Mouse (Mus musculus) stomach, embryonic 14.5 days (tissue): ENCODE data around the gene Med11. TPM values are rescaled to one million over a fixed set of nuclear protein-coding genes. Genes with fewer than 3 reads are reported as not detected.
"Not testable (repeated sequence)": the region's sequence is repeated elsewhere in the genome, so short reads cannot be mapped to it uniquely, and the experiment has no call there.

Experiments
- ATAC-seq: fragments of 200-750 bp; cut with Nextera tagmentation; 2 replicates; pipeline ENCODE4 v1.8.0; 2017; ENCODE audit warnings: low read depth, moderate TSS enrichment; ENCODE audit not compliant: insufficient number of reproducible peaks, insufficient read depth, low FRiP score
- H3K27ac ChIP-seq: fragments of 300-500 bp; sonication (generic); 2 replicates; pipeline ENCODE4 v1.5.1; 2014; ENCODE audit warnings: mild to moderate bottlenecking, low read length, moderate library complexity, mixed read lengths
- H3K27me3 ChIP-seq: fragments of 300-500 bp; sonication (generic); 2 replicates; pipeline ENCODE4 v1.6.1; 2014; ENCODE audit warnings: low read length, control low read depth, mixed read lengths; ENCODE audit not compliant: control insufficient read depth, insufficient read depth
- H3K36me3 ChIP-seq: fragments of 300-500 bp; sonication (generic); 2 replicates; pipeline ENCODE4 v1.6.1; 2014; ENCODE audit warnings: mild to moderate bottlenecking, control low read depth, low read length, moderate library complexity, mixed read lengths; ENCODE audit not compliant: control insufficient read depth, insufficient read depth
- H3K4me1 ChIP-seq: fragments of 300-500 bp; sonication (generic); 2 replicates; pipeline ENCODE4 v1.6.1; 2014; ENCODE audit warnings: low read length, control low read depth, mixed read lengths; ENCODE audit not compliant: control insufficient read depth, insufficient read depth
- H3K4me2 ChIP-seq: fragments of 300-500 bp; sonication (generic); replicated peaks from 2 replicates; pipeline ENCODE4 v1.6.1; 2014; ENCODE audit warnings: low read depth, low read length, control low read depth
- H3K4me3 ChIP-seq: fragments of 300-500 bp; sonication (generic); 2 replicates; pipeline ENCODE4 v1.5.1; 2014; ENCODE audit warnings: low read depth, low read length, control low read depth
- H3K9ac ChIP-seq: fragments of 300-500 bp; sonication (generic); replicated peaks from 2 replicates; pipeline ENCODE4 v1.6.1; 2014; ENCODE audit warnings: low read depth, mild to moderate bottlenecking, control low read depth, low read length, moderate library complexity, mixed read lengths
- H3K9me3 ChIP-seq: fragments of 300-500 bp; sonication (generic); 2 replicates; pipeline ENCODE4 v1.6.1; 2016; ENCODE audit warnings: low read depth, low read length, control low read depth; ENCODE audit not compliant: control insufficient read depth
- WGBS: fragments of 180-500 bp; shearing (Covaris S2); extraction: QIAGEN DNeasy Blood & Tissue Kit; methylation state at CpG from one replicate; pipeline ENCODE4 v1.1.7; 2014; 5-methylcytosine and 5-hydroxymethylcytosine counted together
- polyA plus RNA-seq: library from polyadenylated mRNA; unstranded; fragments of >200 nt; fragmentation: Nextera tagmentation; extraction: Ambion mirVana; gene quantifications from 2 replicates; pipeline ENCODE4 v1.2.1, GENCODE M21; 2014

The Med11 gene
- polyA plus RNA-seq, 1 experiment from 2014 or later = 49.8 TPM

DNA sequence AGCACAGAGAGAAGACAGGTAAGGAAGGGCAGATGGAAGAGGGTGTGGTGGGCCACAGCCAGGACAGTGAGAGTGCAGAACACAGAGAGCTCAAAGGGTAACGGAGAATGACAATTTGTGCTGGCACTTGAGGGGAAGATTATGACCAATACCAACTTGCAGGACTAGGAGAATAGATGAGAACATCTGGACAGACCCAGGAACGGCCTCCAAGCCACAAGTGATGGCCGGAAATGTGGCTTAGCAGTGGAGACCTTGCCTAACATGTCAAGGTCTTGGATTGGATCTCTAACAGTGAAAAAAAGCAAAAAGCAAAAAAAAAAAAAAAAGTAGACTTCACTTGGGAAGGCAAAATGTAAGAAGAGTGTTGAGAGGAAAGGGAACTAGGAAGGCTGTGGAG lies 18.0 kb downstream of the Med11 start:
- H3K27ac ChIP-seq = no peak overlapping the region
- H3K4me3 ChIP-seq = no peak overlapping the region
- no peaks in the 10 kb centered on the region for H3K36me3 ChIP-seq
- ATAC-seq = no peak
- H3K4me1 ChIP-seq = peaks cover 9% of the 10 kb centered on the region; the same call in 1 of the 2 replicates
- H3K4me2 ChIP-seq = no peak overlapping the region
- WGBS = 94% methylated on average over 3 of the region's 3 CpGs
- H3K9me3 ChIP-seq = no peaks in the 10 kb centered on the region
- H3K9ac ChIP-seq = no peak overlapping the region
- H3K27me3 ChIP-seq = no peaks in the 10 kb centered on the region

- H3K9ac ChIP-seq = no peak overlapping the region
- no peak overlapping the region for H3K4me3 ChIP-seq
- no peaks in the 10 kb centered on the region for H3K27me3 ChIP-seq
- H3K9me3 ChIP-seq = no peaks in the 10 kb centered on the region
- no peak overlapping the region for H3K27ac ChIP-seq
- ATAC-seq = no peak
- H3K4me2 ChIP-seq = no peak overlapping the region
- H3K36me3 ChIP-seq = no peaks in the 10 kb centered on the region
- no peaks in the 10 kb centered on the region for H3K4me1 ChIP-seq
Observed at GRCm38 (mm10) chr11:70472716-70473115, 21.0 kb downstream of the Med11 start.

DNA sequence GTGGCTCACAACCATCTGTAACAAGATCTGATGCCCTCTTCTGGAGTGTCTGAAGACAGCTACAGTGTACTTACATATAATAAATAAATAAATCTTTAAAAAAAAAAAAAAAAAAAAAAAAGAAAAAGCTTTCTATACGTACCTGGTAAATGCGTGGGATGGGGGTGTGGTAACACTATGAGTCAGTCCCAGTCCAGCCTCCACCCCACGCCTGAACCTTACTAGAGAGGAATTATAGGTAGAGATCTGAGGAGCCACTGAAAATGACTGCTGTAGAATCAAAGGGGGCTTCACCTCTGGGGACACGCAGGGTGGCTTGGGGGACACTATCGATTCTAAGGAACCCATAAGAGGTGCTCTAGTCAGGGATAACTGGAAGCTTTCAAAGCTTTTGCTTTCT lies 21.6 kb downstream of the Med11 start:
- H3K27ac ChIP-seq, ATAC-seq, H3K4me1 ChIP-seq, H3K9me3 ChIP-seq, H3K36me3 ChIP-seq, H3K4me3 ChIP-seq, H3K9ac ChIP-seq, H3K4me2 ChIP-seq, H3K27me3 ChIP-seq: not testable (repeated sequence)
- WGBS = 89% methylated on average over 5 of the region's 5 CpGs

DNA sequence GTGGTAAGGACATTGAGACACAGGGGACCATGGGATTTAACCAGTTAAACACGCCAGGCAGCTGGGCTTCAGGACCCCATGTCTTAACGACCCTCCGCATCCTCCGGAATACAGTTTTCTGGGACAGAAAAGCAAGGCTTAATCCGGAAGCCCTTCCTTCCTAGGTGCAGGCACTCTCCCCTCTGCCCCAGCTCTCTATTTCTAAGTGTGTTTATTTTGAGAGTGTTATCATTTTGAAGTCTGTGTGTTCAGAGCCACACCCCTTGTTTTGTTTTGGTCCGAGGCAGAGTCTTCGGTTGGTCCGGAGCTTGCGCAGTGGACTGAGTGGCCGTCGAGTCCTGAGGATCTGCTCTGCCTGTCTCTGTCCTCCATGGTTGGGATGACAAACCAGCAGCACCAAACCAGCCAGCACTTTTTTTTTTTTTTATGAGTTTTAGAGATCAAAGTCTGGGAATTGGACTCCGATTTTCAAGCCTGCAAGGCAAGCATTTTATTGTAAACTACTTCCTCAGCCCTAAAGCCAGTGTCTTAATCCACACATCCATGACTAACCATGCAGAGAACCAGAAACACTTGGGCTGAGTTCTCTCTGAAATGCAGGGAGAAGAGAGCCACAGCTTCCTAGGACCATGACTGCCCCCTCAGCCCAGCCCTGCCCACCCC lies 23.3 kb downstream of the Med11 start:
- H3K36me3 ChIP-seq = no peaks in the 10 kb centered on the region
- H3K9ac ChIP-seq = no peak overlapping the region
- no peak overlapping the region for H3K4me3 ChIP-seq
- H3K4me1 ChIP-seq = no peaks in the 10 kb centered on the region
- no peaks in the 10 kb centered on the region for H3K9me3 ChIP-seq
- ATAC-seq = no peak
- no peaks in the 10 kb centered on the region for H3K27me3 ChIP-seq
- 53% methylated on average over 12 of the region's 12 CpGs for WGBS
- no peak overlapping the region for H3K27ac ChIP-seq
- H3K4me2 ChIP-seq = no peak overlapping the region

DNA sequence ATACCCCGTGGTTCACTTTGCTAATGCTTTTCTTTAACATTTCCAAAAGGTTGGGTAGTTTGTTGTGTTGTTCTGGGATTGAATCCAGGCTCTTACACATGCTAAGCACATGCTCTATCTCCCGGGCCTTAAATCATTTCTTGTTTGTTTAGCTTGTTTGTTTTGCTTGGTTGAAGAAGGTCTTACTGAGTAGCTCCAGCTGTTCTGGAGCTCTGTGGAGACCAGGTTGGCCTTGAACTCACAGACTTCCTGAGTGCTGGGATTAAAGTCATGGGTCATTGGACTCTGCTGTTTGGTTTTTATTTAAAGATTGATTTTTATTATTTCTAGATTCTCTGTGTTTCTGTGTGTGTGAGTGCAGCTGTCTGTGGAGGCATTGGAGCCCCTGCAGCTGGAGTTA lies 33.8 kb downstream of the Med11 start:
- no peak overlapping the region for H3K9ac ChIP-seq
- no peaks in the 10 kb centered on the region for H3K27me3 ChIP-seq
- no peaks in the 10 kb centered on the region for H3K4me1 ChIP-seq
- no peak overlapping the region for H3K4me2 ChIP-seq
- no peaks in the 10 kb centered on the region for H3K36me3 ChIP-seq
- no peak overlapping the region for H3K4me3 ChIP-seq
- WGBS = 59% methylated on average over 2 of the region's 2 CpGs
- H3K27ac ChIP-seq = no peak overlapping the region
- no peaks in the 10 kb centered on the region for H3K9me3 ChIP-seq
- ATAC-seq = no peak

DNA sequence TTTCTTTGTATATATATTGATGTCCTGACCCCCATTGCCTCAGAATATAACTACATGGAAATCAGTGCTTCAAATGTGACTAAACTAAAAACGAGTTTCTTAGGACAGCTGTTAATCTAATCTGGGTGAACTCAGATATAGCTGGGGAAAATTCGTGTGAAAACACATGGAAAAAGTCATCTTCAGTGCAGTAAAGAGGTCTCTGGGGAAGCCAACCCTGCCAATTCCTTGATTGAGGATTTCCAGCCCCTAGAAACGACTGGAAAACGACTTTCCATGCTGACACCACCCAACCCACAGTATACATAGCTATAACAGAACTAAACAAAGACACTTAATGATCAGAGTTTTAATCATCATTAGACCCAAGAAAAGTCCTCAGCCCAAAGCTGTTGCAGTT lies 36.1 kb downstream of the Med11 start:
- no peak overlapping the region for H3K4me2 ChIP-seq
- no peak overlapping the region for H3K27ac ChIP-seq
- H3K4me3 ChIP-seq = no peak overlapping the region
- WGBS = 40% methylated on average over 4 of the region's 4 CpGs
- no peaks in the 10 kb centered on the region for H3K4me1 ChIP-seq
- no peak overlapping the region for H3K9ac ChIP-seq
- H3K36me3 ChIP-seq = no peaks in the 10 kb centered on the region
- H3K9me3 ChIP-seq = peaks cover 4% of the 10 kb centered on the region; the same call in 1 of the 2 replicates
- no peaks in the 10 kb centered on the region for H3K27me3 ChIP-seq
- ATAC-seq = no peak

- H3K27me3 ChIP-seq = no peaks in the 10 kb centered on the region
- WGBS = 85% methylated on average over 3 of the region's 3 CpGs
- H3K4me3 ChIP-seq = no peak overlapping the region
- no peaks in the 10 kb centered on the region for H3K36me3 ChIP-seq
- ATAC-seq = no peak
- H3K9ac ChIP-seq = no peak overlapping the region
- no peak overlapping the region for H3K4me2 ChIP-seq
- H3K4me1 ChIP-seq = no peaks in the 10 kb centered on the region
- no peak overlapping the region for H3K27ac ChIP-seq
- H3K9me3 ChIP-seq = peaks cover 4% of the 10 kb centered on the region; the same call in 1 of the 2 replicates
Observed at GRCm38 (mm10) chr11:70489138-70489537, 37.4 kb downstream of the Med11 start.

- H3K4me1 ChIP-seq = no peaks in the 10 kb centered on the region
Observed at GRCm38 (mm10) chr11:70489684-70490083, 38.0 kb downstream of the Med11 start.

More at GRCm38 (mm10) chr11:70489684-70490083, 38.0 kb downstream of the Med11 start:
- Histone ChIP-seq H3K9me3 (peaks cover 4% of the 10 kb centered on the region; the same call in 1 of the 2 replicates), H3K36me3 (no peaks in the 10 kb centered on the region), H3K4me3 (no peak overlapping the region), H3K27me3 (no peaks in the 10 kb centered on the region), H3K9ac (no peak overlapping the region), H3K4me2 (no peak overlapping the region), H3K27ac (no peak overlapping the region)
- WGBS = 85% methylated on average over 6 of the region's 6 CpGs
- ATAC-seq = no peak
